Mouse (Mus musculus): ENCODE data around the gene Exoc3l4.

Exoc3l4 gene

DNA sequence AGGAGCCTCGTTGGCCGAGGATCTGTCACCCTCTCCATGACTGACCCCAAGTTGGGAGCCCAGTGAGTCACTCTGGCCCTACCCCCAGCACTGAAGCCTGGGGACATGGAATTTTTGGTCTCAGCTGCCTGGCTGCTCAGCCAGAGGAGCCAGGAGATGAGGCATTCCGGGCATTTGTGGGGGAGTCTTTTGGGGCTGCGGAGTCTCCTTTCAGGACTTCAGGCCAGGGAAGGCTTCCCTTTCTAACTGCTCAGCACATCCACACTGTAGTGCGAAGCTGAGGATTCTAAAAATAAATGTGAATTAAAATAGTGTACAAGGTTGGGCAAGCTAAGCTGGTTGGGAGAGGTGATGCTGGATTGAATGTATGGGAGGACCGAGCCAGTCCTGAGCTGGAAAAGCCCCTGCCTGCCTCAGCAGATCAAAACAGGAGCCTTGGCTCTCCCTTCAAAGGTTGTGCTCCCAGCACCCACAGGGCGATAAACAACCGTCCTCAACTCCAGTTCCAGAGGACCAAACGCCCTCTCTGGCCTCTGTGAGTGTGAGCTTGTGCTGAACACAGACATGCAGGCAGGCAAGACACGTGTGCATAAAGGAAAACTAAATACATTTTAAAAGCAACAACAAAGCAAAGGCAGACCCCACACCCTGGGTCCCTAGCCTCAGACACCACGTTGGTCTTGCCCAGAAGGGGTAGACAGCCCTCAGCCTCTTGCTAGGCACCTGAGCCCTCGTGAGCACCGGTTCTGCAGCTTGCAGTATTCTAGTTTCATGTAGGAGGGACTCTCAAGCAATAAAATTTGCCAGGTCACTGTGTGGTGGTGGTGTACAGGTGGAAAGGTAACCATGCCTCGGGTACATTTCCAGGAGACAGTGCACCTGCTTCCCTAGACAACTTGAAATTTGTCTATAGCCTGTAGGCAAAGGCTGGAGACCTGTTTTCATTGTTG, 14.3 kb downstream of the Exoc3l4 start:
- in situ Hi-C loops (cut with MboI, MseI) = no loop called here

GRCm38 (mm10) chr12:111432097-111432496, 15.3 kb downstream of the Exoc3l4 start:
- in situ Hi-C loops (cut with MboI, MseI) = no loop called here

GRCm38 (mm10) chr12:111432751-111433331, 16.0 kb downstream of the Exoc3l4 start:
- in situ Hi-C loops (cut with MboI, MseI) = no loop called here

- in situ Hi-C loops (cut with MboI, MseI) = no loop called here
These were observed 17.4 kb downstream of the Exoc3l4 start for GRCm38 (mm10) chr12:111434164-111434744.

GRCm38 (mm10) chr12:111434745-111435327, 18.0 kb downstream of the Exoc3l4 start:
- in situ Hi-C loops (cut with MboI, MseI) = no loop called here

DNA sequence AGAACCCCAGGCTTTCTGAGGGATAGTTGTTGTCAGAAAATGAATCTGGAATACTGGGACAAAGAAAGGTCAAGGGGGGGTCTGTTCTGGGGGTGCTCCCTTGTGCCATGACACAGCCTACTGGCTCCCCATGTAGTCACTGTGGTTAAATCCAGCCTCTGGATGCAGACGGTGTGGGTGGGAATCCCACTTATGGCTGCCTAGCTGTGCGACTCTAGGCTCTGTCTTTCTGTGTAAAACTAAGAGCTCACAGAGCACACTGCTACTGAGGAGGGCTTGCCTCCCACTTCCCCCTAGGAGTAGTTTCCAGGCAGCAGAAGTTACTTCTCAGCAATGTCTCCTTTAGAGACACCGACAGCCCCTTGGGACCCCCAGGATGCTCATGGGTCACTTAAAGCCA, 19.4 kb downstream of the Exoc3l4 start:
- in situ Hi-C loops (cut with MboI, MseI) = no loop called here

DNA sequence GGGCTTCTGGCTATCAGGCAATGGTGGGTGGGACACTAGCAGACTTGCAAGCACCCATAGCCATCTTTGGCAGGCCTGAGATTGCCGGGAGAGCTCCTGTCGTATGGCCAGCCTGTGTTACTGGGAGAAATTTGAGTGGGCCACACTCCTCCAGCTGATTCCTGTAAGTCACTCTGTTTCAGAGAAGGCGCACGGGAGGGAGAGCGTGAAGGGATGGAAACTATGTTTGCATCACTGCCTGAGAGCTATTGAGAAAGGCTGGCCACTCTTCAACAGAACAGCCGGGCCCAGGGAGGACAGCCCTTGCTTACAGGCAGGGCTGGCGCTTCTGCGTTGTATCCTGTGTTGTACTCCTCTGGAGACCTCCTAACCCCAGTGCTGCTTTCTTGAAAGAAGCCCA, 19.8 kb downstream of the Exoc3l4 start:
- in situ Hi-C loops (cut with MboI, MseI) = no loop called here

DNA sequence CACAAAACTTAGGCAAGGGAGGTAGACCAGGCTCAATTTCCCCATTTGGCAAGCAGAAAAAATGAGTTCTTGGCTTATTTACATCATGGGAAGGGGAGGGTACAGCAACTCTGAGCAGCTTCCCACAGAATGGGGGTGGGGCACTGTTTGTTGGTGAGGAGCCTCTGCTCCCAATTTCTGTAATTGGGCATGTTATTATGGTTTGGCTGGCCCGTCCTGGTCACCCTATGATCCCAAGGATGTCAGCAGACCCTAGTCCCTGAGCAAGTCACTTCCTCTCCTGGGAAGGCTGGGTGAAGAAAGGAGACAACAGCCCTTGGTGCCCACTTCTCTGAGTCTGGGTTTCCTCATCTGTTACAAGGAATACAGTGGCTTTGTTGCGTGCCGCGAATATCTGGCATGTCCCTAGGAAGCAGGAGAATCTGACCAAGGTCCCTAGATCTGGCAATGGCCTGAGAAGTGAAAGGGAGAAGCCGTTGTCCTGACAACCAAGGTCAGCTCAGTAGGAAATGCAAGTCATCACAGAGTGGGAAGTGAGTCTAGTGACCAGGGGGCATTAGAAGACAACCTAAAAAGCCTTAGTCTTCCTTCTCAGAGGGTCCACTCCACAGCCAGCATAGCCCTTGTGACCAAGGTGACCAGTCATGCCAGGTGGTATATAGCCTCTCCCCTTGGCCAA, 20.5 kb downstream of the Exoc3l4 start:
- in situ Hi-C loops (cut with MboI, MseI) = no loop called here

DNA sequence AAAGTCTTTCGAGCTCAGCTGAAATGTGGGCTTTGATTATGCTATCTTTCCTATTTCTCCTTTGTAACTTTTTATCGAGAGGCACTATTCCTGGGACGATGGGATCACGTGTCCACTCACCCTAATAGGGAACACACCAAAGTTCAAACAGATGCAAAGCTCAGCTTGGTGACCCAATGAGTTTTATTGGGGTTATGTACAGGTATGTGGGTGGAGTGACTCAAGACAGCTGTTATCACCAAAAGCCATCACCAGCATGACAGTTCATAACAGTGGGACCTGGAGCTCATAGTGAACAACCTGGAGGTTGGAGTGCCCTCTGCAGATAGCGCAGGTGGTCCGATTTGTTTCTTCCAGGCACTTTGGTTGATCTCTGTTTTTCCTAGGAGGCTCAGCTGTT, 22.0 kb downstream of the Exoc3l4 start:
- in situ Hi-C loops (cut with MboI, MseI) = no loop called here

GRCm38 (mm10) chr12:111440701-111441373, 24.0 kb downstream of the Exoc3l4 start:
- in situ Hi-C loops (cut with MboI, MseI) = no loop called here

GRCm38 (mm10) chr12:111441523-111441922, 24.7 kb downstream of the Exoc3l4 start:
- in situ Hi-C loops (cut with MboI, MseI) = no loop called here

DNA sequence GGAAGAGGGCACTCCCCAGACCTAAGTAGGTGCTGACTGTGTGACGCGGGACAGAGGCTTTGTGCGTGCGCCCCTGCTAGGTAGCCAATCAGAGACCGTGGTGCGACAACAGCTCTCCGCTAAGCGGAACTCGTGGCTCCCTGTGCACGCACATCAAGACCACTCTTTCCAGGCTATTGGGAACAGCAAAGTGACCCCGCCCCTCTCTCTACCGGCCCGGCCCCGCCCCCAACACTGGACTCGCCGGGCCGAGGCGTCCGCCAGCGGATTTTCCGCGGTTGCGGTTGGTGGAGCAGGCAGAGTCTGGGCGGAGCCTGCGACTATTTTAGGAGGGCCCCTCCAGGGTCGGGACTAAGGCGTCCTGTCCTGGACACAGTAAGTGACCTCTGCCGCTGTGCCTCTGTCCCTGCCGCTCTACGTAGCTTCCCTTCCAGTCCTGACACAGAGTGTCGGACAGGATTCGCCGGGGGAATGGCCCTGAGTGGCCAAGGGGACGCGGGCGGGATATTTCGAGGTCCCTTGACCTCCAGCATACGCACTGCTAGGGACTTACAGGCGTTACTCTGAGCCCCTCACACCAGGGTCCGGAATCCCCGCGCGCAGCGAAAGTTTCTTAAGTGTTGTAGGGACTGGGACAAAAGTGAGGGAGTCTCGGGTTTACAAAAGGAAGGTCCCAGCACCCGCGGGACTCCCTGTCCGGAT, 25.6 kb downstream of the Exoc3l4 start, which contains the start of gene Tnfaip2:
TSS of gene Tnfaip2 (plus strand) at position 161 of the 702 bp plus-strand sequence.
- in situ Hi-C loops (cut with MboI, MseI) = no loop called here

GRCm38 (mm10) chr12:111443011-111443870, 26.4 kb downstream of the Exoc3l4 start:
- in situ Hi-C loops (cut with MboI, MseI) = no loop called here

- in situ Hi-C loops (cut with MboI, MseI) = no loop called here
These were observed 27.4 kb downstream of the Exoc3l4 start for GRCm38 (mm10) chr12:111443921-111444831.

- in situ Hi-C loops (cut with MboI, MseI) = no loop called here
These were observed 28.5 kb downstream of the Exoc3l4 start for GRCm38 (mm10) chr12:111445161-111445889.

GRCm38 (mm10) chr12:111445890-111446613, 29.2 kb downstream of the Exoc3l4 start:
- in situ Hi-C loops (cut with MboI, MseI) = no loop called here

- in situ Hi-C loops (cut with MboI, MseI) = no loop called here
These were observed 29.9 kb downstream of the Exoc3l4 start for GRCm38 (mm10) chr12:111446745-111447144.

All from T-helper 17 cell (primary cell).